Mouse (Mus musculus): ENCODE data around the gene R3hdm1. TPM values are rescaled to one million over a fixed set of nuclear protein-coding genes. Genes with fewer than 3 reads are reported as not detected.

Gene R3hdm1
- polyA plus RNA-seq, 1 experiment from 2014 or later: 98.3 TPM

DNA sequence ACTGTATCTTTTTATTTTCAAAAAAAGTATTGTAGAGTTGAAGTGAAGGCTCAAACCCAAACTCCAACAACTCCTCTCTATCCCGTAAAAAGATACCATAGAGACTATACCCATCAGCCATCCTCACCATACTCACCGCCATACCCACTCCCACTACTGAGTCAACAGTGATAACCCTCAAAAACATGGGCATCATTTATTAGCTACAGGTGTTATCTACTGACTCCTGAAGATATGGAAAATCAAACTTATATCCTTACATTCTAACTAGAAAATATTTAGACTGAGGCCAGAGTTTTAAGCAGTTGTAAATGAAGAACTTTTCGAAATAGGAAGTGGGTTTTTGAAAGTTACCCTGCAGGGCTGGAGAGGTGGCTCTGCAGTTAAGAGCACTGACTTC is 33.1 kb upstream of the R3hdm1 start:
- H3K4me1 ChIP-seq (ENCODE audit: control insufficient read depth, insufficient read depth, low read length): no peaks in the 10 kb centered on the region
- H3K36me3 ChIP-seq (ENCODE audit: control insufficient read depth, insufficient read depth, low read length): no peaks in the 10 kb centered on the region
- 91% methylated on average over 3 of the region's 3 CpGs for WGBS
- no peak for ATAC-seq (ENCODE audit: insufficient number of reproducible peaks, insufficient read depth, low FRiP score, low read depth)
- H3K27me3 ChIP-seq (ENCODE audit: control insufficient read depth, insufficient read depth, low read length): no peaks in the 10 kb centered on the region
- H3K9me3 ChIP-seq (ENCODE audit: control insufficient read depth, low read depth, low read length): no peaks in the 10 kb centered on the region
- no peak overlapping the region for H3K4me3 ChIP-seq (ENCODE audit: low read depth, low read length)
- H3K4me2 ChIP-seq (replicated peaks; ENCODE audit: low read depth, low read length): no peak overlapping the region
- H3K9ac ChIP-seq (replicated peaks; ENCODE audit: low read depth, low read length): no peak overlapping the region
- no peak overlapping the region for H3K27ac ChIP-seq (ENCODE audit: low read length)

GRCm38 (mm10) chr1:128073051-128073450 is 30.1 kb upstream of the R3hdm1 start:
- H3K27me3 ChIP-seq (ENCODE audit: control insufficient read depth, insufficient read depth, low read length): no peaks in the 10 kb centered on the region
- no peak for ATAC-seq (ENCODE audit: insufficient number of reproducible peaks, insufficient read depth, low FRiP score, low read depth)
- H3K27ac ChIP-seq (ENCODE audit: low read length): no peak overlapping the region
- no peaks in the 10 kb centered on the region for H3K4me1 ChIP-seq (ENCODE audit: control insufficient read depth, insufficient read depth, low read length)
- H3K9ac ChIP-seq (replicated peaks; ENCODE audit: low read depth, low read length): no peak overlapping the region
- WGBS: 88% methylated on average over 6 of the region's 6 CpGs
- no peaks in the 10 kb centered on the region for H3K36me3 ChIP-seq (ENCODE audit: control insufficient read depth, insufficient read depth, low read length)
- no peaks in the 10 kb centered on the region for H3K9me3 ChIP-seq (ENCODE audit: control insufficient read depth, low read depth, low read length)
- H3K4me3 ChIP-seq (ENCODE audit: low read depth, low read length): no peak overlapping the region
- H3K4me2 ChIP-seq (replicated peaks; ENCODE audit: low read depth, low read length): no peak overlapping the region

DNA sequence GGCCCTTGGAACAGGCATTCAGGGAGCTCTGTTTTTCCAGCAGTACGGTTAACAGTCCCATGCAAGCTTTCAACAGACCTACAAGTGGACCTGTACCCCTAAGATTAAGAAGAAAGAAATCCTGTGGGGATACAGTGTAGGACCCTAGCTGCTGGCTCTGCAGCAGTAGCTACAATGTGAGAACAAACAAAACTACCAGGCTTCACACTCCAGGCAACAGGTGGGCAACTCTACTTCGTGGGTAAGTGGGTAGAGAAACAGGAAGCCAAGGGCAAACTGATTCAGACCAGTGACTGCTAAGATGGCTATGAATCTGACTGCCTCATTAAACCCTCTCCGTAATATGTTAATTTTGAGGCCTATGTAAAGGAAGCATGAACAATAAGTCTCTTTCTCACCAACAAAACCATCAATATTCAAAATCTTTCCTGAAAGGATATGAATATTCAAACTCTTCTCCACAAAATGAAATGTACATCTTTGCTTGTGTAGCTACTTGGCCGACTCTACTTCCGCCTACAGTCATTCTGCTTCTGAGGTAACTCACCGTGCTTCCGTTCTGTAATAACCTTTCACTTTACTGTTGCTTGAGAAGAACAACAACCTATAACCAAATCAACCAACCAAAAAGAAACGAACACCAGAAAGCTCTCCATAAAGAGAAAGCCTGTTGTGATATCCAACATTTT is 26.2 kb upstream of the R3hdm1 start:
- H3K4me3 ChIP-seq (ENCODE audit: low read depth, low read length): no peak overlapping the region
- WGBS: 92% methylated on average over 8 of the region's 8 CpGs
- no peak for ATAC-seq (ENCODE audit: insufficient number of reproducible peaks, insufficient read depth, low FRiP score, low read depth)
- no peak overlapping the region for H3K4me2 ChIP-seq (replicated peaks; ENCODE audit: low read depth, low read length)
- H3K27me3 ChIP-seq (ENCODE audit: control insufficient read depth, insufficient read depth, low read length): no peaks in the 10 kb centered on the region
- H3K9me3 ChIP-seq (ENCODE audit: control insufficient read depth, low read depth, low read length): no peaks in the 10 kb centered on the region
- no peaks in the 10 kb centered on the region for H3K36me3 ChIP-seq (ENCODE audit: control insufficient read depth, insufficient read depth, low read length)
- H3K27ac ChIP-seq (ENCODE audit: low read length): no peak overlapping the region
- H3K4me1 ChIP-seq (ENCODE audit: control insufficient read depth, insufficient read depth, low read length): no peaks in the 10 kb centered on the region
- H3K9ac ChIP-seq (replicated peaks; ENCODE audit: low read depth, low read length): no peak overlapping the region

- WGBS: 93% methylated on average over 2 of the region's 2 CpGs
- H3K36me3 ChIP-seq (ENCODE audit: control insufficient read depth, insufficient read depth, low read length): no peaks in the 10 kb centered on the region
- H3K27ac ChIP-seq (ENCODE audit: low read length): no peak overlapping the region
- ATAC-seq (ENCODE audit: insufficient number of reproducible peaks, insufficient read depth, low FRiP score, low read depth): no peak
- H3K9me3 ChIP-seq (ENCODE audit: control insufficient read depth, low read depth, low read length): no peaks in the 10 kb centered on the region
- H3K27me3 ChIP-seq (ENCODE audit: control insufficient read depth, insufficient read depth, low read length): no peaks in the 10 kb centered on the region
- no peak overlapping the region for H3K9ac ChIP-seq (replicated peaks; ENCODE audit: low read depth, low read length)
- no peaks in the 10 kb centered on the region for H3K4me1 ChIP-seq (ENCODE audit: control insufficient read depth, insufficient read depth, low read length)
- H3K4me3 ChIP-seq (ENCODE audit: low read depth, low read length): no peak overlapping the region
- no peak overlapping the region for H3K4me2 ChIP-seq (replicated peaks; ENCODE audit: low read depth, low read length)
These were observed 25.3 kb upstream of the R3hdm1 start for GRCm38 (mm10) chr1:128077788-128078187.

DNA sequence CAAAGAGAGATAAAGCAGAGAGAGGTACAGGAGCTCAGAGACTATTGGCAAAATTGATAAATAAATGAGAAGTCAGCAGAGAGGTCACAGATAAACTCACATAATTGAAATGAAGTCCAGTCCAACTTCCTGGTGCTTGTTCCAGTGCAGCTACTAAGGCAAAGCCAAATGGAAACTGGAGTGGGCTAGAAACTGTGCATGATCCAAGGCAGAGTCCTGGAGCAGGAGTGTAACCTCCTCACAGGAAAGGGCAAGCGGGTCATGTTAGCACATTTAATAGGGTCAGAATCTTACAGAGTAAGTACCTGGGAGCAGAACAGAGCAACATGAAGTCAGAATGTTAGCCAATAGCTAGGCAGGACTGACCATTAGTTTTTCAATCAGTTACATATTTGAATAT is 24.5 kb upstream of the R3hdm1 start:
- H3K27me3 ChIP-seq (ENCODE audit: control insufficient read depth, insufficient read depth, low read length): no peaks in the 10 kb centered on the region
- no peak overlapping the region for H3K4me2 ChIP-seq (replicated peaks; ENCODE audit: low read depth, low read length)
- no peak overlapping the region for H3K27ac ChIP-seq (ENCODE audit: low read length)
- WGBS: 100% methylated on average over 1 of the region's 1 CpGs
- ATAC-seq (ENCODE audit: insufficient number of reproducible peaks, insufficient read depth, low FRiP score, low read depth): no peak
- no peaks in the 10 kb centered on the region for H3K4me1 ChIP-seq (ENCODE audit: control insufficient read depth, insufficient read depth, low read length)
- no peak overlapping the region for H3K4me3 ChIP-seq (ENCODE audit: low read depth, low read length)
- no peaks in the 10 kb centered on the region for H3K9me3 ChIP-seq (ENCODE audit: control insufficient read depth, low read depth, low read length)
- H3K9ac ChIP-seq (replicated peaks; ENCODE audit: low read depth, low read length): no peak overlapping the region
- H3K36me3 ChIP-seq (ENCODE audit: control insufficient read depth, insufficient read depth, low read length): no peaks in the 10 kb centered on the region

DNA sequence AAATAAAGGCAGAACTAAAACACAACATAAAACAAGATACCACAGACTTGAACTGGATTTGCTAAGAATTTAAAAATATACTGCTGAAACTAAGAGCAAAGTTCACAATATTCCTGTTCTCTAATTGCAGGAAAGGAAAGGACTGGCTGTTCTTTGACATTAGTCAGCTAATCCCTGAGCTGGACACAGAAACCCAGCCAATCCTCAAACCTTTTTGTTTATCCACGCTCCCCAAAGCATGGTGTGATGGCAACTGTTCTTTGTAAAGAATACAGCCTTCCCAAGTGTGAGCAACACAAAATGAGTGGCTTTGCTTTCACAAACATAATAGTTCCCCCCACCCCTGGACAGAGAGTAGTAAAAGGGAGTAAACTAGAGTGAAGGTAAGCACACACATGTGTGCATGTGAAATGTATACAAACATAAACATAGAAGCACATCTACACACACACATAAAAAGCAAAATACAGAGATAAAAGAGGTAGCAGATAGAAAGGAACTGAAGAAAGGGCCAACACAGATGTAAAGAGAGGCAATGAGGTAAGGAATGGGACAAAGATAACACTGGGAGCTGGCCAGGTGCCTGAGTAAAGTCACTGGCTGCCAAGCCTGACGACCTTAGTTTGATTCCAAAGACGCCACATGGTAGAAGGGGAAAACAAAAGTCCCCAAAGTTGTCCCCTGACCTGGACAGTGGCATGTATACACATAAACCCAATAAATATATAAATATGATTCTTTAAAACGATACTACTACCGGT is 22.0 kb upstream of the R3hdm1 start:
- Histone ChIP-seq H3K4me2 (replicated peaks; ENCODE audit: low read depth, low read length) (no peak overlapping the region), H3K27me3 (ENCODE audit: control insufficient read depth, insufficient read depth, low read length) (no peaks in the 10 kb centered on the region), H3K36me3 (ENCODE audit: control insufficient read depth, insufficient read depth, low read length) (no peaks in the 10 kb centered on the region), H3K9ac (replicated peaks; ENCODE audit: low read depth, low read length) (no peak overlapping the region), H3K4me3 (ENCODE audit: low read depth, low read length) (no peak overlapping the region), H3K27ac (ENCODE audit: low read length) (no peak overlapping the region), H3K4me1 (ENCODE audit: control insufficient read depth, insufficient read depth, low read length) (no peaks in the 10 kb centered on the region), H3K9me3 (ENCODE audit: control insufficient read depth, low read depth, low read length) (no peaks in the 10 kb centered on the region)
- no peak for ATAC-seq (ENCODE audit: insufficient number of reproducible peaks, insufficient read depth, low FRiP score, low read depth)
- 79% methylated on average over 5 of the region's 5 CpGs for WGBS

DNA sequence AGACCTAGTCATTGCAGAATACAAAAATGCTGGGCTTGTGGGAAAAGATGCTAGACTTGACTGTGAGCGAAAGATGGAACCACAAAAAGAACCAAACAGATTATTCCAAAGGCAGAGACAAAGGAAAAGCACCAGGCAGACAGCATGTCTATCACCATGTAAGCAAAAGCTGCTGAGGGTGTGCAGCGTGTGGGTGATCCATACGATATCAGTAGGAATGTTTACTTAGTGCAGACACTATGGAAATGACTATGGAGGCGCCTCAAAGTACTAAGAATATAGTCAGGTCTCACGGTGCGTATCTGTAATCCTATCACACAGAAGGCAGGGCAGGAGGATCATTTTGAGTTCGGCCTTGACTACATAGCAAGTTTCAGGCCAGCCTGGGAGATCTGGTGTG is 21.2 kb upstream of the R3hdm1 start:
- Histone ChIP-seq H3K36me3 (ENCODE audit: control insufficient read depth, insufficient read depth, low read length) (no peaks in the 10 kb centered on the region), H3K27me3 (ENCODE audit: control insufficient read depth, insufficient read depth, low read length) (no peaks in the 10 kb centered on the region), H3K4me3 (ENCODE audit: low read depth, low read length) (no peak overlapping the region), H3K9me3 (ENCODE audit: control insufficient read depth, low read depth, low read length) (no peaks in the 10 kb centered on the region), H3K27ac (ENCODE audit: low read length) (no peak overlapping the region), H3K4me1 (ENCODE audit: control insufficient read depth, insufficient read depth, low read length) (no peaks in the 10 kb centered on the region), H3K9ac (replicated peaks; ENCODE audit: low read depth, low read length) (no peak overlapping the region), H3K4me2 (replicated peaks; ENCODE audit: low read depth, low read length) (no peak overlapping the region)
- WGBS: 72% methylated on average over 7 of the region's 7 CpGs
- no peak for ATAC-seq (ENCODE audit: insufficient number of reproducible peaks, insufficient read depth, low FRiP score, low read depth)

GRCm38 (mm10) chr1:128082800-128083199 is 20.3 kb upstream of the R3hdm1 start:
- no peak overlapping the region for H3K4me3 ChIP-seq (ENCODE audit: low read depth, low read length)
- H3K9ac ChIP-seq (replicated peaks; ENCODE audit: low read depth, low read length): no peak overlapping the region
- H3K27me3 ChIP-seq (ENCODE audit: control insufficient read depth, insufficient read depth, low read length): no peaks in the 10 kb centered on the region
- 82% methylated on average over 7 of the region's 7 CpGs for WGBS
- no peak overlapping the region for H3K27ac ChIP-seq (ENCODE audit: low read length)
- H3K36me3 ChIP-seq (ENCODE audit: control insufficient read depth, insufficient read depth, low read length): no peaks in the 10 kb centered on the region
- no peak overlapping the region for H3K4me2 ChIP-seq (replicated peaks; ENCODE audit: low read depth, low read length)
- no peak for ATAC-seq (ENCODE audit: insufficient number of reproducible peaks, insufficient read depth, low FRiP score, low read depth)
- H3K9me3 ChIP-seq (ENCODE audit: control insufficient read depth, low read depth, low read length): no peaks in the 10 kb centered on the region
- no peaks in the 10 kb centered on the region for H3K4me1 ChIP-seq (ENCODE audit: control insufficient read depth, insufficient read depth, low read length)
